Mouse (Mus musculus) ES-Bruce4 (cell line): ENCODE results near the gene C5ar2.

Experiments used
- CTCF ChIP-seq: IDR thresholded peaks from one replicate; pipeline ENCODE4 v1.8.1; 2011; ENCODE audit warnings: low read depth, low read length
- EP300 ChIP-seq: IDR thresholded peaks from 2 replicates; pipeline ENCODE4 v1.6.1; 2011; ENCODE audit warnings: low read depth, low read length; ENCODE audit not compliant: insufficient read depth

DNA sequence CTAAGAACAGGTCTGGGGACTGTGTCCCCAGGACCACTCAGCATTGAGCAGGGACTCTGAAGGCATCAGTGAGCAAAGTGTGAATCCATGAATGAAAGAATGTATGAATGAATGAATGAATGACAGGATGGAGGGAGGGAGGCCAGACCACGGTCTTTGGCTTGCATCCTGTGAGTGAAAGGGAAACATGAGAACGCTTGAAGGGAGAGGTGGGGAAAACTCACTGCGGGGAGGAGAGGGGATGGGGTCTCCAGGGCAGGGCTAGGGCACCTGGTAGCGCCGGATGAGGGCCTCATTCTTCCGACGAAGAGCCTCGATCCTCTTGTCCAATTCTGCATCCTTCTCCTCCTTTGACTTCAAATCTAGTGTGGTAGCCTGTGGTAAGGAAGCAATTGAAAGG lies 40.0 kb upstream of the C5ar2 start:
- TF ChIP-seq CTCF, result no peak
- TF ChIP-seq EP300, result no peak
